Mouse (Mus musculus): ENCODE measurements around the gene Evi5. TPM values are rescaled to one million over a fixed set of nuclear protein-coding genes. Genes with fewer than 3 reads are reported as not detected.

Evi5 gene
- polyA plus RNA-seq, 1 experiment from 2014 or later = 43.4 TPM

DNA sequence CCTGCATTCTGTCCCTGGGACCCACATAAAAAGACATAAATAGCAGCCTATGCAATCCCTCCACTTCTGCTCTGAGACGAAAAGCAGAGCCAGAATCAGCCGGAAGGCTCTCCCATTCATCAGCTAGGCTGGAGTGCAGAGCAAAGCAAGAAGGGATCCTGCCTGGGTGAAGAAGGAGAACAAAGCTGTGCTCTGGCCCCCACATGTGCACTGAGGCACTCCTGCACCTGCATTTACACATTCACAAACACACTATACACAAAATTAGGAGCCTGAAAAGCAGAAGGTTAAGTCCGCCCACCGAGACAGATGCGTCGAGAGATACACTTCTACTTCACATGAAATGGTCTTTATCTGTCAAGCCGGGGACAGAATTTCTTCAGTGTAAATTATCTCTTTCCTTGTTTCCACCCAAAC lies 1.0 kb downstream of the Evi5 start:
- DNase-seq (ENCODE audit: low read depth, low spot score) (no peak), ATAC-seq (no peak)
- H3K27me3 ChIP-seq = peaks cover 6% of the 10 kb centered on the region
- in situ Hi-C loops (cut with MboI; ENCODE audit: low pct_unique_long_range_greater_than_20kb) = no loop called here
- no peak for TF ChIP-seq CTCF (IDR thresholded peaks at IDR 0.05)
- ChIA-PET CTCF (no interaction called here), POLR2A (interaction anchor here (0.8 to 1.9 kb wide), 2 partner anchors 24 to 119 kb away, joined by 3 to 5 read pairs; no protein-coding TSS in a partner anchor)

DNA sequence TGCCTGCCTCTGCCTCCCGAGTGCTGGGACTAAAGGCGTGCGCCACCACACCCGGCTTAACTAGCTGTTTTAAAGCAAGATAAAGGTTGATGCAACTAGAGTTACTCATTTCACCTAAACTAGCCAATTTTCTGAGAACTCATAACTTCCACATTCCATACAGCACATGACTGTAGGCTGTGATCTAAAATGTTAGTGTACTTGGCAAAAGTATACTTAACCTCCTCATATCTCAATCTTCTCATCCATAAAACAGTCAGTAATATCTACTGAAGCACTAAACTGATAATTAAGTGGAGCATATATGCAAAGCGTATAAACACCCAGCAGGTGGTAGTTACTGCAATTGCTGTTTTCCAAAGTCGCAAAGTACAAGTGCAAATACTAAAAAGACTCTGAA lies 1.6 kb downstream of the Evi5 start:
- ATAC-seq = no peak

DNA sequence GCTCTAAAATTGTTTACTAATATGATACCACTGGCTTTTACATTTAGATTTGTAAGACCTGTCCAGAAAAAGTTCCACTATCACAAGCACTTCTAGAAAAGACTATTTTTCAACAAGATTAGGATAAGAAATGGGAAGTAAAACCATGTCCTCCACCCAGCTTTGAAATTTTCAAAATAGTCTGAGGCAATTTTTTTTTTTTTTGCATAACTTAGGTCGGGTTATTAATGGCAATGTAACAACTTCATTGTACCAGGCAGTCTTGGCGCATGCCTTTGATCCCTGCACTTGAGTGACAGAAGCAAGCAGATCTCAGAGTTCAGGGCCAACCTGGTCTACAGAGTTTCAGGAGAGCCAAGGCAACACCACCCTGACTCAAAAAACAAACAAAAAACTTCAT lies 5.2 kb downstream of the Evi5 start:
- TF ChIP-seq CTCF (IDR thresholded peaks at IDR 0.05) = no peak
- H3K27me3 ChIP-seq = peaks cover 6% of the 10 kb centered on the region
- ChIA-PET POLR2A (interaction anchor here (0.7 kb wide), 2 partner anchors 32 to 36 kb away, joined by 3 to 6 read pairs; no protein-coding TSS in a partner anchor), CTCF (no interaction called here)
- ATAC-seq (no peak), DNase-seq (ENCODE audit: low read depth, low spot score) (no peak)
- in situ Hi-C loops (cut with MboI; ENCODE audit: low pct_unique_long_range_greater_than_20kb) = no loop called here

More for the DNA sequence above, 1.6 kb downstream of the Evi5 start:
- TF ChIP-seq CTCF (IDR thresholded peaks at IDR 0.05) = no peak
- peaks cover 6% of the 10 kb centered on the region for H3K27me3 ChIP-seq
- POLR2A ChIA-PET = interaction anchor here (0.8 kb wide), 1 partner anchor 119 kb away, joined by 3 read pairs; no protein-coding TSS in a partner anchor
- CTCF ChIA-PET = interaction anchor here (1.4 kb wide), 1 partner anchor 29 kb away, joined by 3 read pairs; no protein-coding TSS in a partner anchor
- DNase-seq (ENCODE audit: low read depth, low spot score) = no peak
- in situ Hi-C loops (cut with MboI; ENCODE audit: low pct_unique_long_range_greater_than_20kb) = no loop called here

DNA sequence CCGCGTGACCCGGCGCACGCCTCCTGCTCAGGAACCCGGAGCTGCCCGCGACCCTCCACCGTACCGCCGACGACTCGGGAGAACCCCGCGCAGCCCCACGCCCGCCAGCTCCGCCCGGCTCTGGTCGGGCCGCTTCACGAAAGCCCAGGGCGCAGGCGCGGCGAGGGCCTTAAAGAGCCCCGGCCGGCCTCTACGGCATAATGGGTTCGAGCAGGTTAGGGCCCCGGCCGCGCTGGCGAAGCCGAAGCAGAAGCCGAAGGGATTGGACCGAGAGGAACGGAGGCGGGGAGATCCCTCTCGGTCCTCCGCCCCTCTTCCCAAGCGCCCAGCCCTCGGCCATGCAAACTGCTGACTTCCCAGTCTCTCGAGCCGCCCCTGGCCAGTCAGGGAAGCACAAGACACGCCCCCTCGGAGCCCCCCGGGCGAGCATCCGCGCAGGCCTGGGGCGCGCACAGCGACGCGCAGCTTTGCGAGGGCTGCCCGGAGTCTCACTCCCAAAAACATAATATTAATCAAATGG lies 5.9 kb downstream of the Evi5 start:
- peaks cover 6% of the 10 kb centered on the region for H3K27me3 ChIP-seq
- CTCF ChIA-PET = no interaction called here
- POLR2A ChIA-PET = interaction anchor here (0.7 kb wide), 2 partner anchors 31 to 35 kb away, joined by 3 to 6 read pairs; no protein-coding TSS in a partner anchor
- DNase-seq (ENCODE audit: low read depth, low spot score) (peak; percentile 64), ATAC-seq (peak; percentile 100)
- TF ChIP-seq CTCF (IDR thresholded peaks at IDR 0.05) = no peak
- in situ Hi-C loops (cut with MboI; ENCODE audit: low pct_unique_long_range_greater_than_20kb) = no loop called here

DNA sequence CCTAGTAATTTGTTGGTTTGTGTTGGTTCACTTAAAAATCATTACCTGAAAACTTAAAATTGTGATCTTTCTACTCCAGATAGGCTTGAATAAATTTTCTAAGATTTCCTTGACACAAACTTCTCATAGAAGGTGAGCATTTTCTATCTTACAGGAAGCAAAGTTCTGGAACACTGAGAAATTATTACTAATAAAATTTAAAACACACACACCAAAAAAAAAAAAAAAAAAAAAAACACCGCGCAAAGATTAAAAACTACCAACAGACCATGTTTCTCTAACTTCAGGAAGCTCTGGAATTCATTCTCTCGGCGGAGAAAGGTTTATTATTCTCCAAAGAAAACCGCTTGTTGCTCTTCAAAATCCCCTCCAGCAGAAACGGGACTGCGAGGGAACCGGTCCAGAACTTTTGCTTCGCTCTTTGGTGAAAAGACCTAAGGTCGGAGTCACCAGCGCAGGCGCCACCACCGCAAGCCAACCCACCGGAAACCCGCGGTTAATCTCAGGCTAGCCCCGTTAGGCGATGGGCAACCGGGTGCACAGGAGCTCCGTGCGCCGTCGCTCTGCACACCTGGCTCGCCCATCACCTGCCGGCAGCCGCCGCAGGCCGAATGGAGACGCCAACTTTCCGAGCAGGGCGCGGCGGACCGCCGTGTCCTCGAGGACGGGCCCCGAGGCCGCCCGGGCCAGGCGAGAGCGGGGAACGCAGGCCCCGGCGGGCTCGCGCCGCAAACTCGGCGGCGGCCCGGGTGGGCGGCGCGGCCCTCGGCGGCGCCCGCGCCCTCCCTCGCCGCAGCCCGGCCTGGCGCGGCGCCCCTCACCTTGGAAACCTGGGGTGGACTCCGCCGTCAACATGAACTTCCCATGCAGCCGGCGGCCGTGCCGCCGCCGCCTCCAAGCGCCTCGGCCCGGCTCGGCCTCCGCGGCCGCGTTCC lies 6.7 kb downstream of the Evi5 start:
- peaks cover 6% of the 10 kb centered on the region for H3K27me3 ChIP-seq
- CTCF ChIA-PET = no interaction called here
- ATAC-seq (peak; percentile 55), DNase-seq (ENCODE audit: low read depth, low spot score) (no peak)
- no peak for TF ChIP-seq CTCF (IDR thresholded peaks at IDR 0.05)
- POLR2A ChIA-PET = interaction anchor here (0.6 kb wide), 1 partner anchor 973 kb away, joined by 3 read pairs; no protein-coding TSS in a partner anchor
- in situ Hi-C loops (cut with MboI; ENCODE audit: low pct_unique_long_range_greater_than_20kb) = no loop called here

DNA sequence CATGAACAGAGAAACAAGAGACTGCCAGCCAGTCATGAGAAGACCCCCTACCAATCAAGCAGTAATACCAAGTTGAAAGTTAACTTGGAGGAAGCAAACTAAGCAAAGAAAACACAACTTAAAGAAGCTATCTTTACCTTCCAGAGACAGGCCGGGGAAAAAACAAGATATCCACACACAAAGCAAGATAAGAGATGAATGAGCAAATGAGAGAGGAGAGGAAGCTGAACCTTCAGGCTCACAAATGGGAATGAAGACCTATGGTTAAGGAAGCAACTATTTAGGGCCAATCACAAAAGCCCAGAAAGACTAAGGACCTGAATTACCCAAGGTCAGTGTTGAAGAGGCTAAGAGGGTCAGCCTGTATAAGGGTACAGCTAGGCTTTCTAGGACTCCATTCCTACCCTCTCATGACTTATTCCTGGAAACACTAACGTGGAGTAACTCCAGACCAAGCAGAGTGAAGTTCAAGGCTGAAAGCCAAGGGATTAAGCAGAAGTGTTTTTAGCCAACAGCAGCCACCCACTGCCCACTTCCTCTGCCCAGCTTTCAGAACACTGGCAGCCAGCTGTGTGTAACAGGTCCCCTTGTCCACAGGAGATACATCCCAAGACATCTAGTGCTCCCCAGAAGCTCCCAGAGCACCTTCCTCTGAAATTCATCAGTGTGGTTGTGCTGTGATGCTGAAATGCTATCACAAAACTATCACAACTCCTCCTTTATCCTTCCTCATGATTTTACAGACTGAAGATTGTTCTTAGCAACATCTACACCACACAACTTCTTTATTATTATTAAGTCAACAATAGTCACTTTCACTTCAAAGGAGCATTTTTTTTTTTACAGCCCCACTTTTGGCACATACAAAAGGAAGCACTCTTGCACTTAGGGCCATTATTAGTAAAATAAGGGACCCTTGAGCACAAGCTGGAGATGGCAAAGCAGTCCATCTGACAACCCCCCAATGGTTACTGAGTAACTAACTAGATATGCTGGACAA lies 8.5 kb downstream of the Evi5 start:
- ChIA-PET POLR2A (no interaction called here), CTCF (interaction anchor here (1.0 to 2.0 kb wide), 2 partner anchors 41 to 60 kb away, joined by 3 to 4 read pairs; no protein-coding TSS in a partner anchor)
- TF ChIP-seq CTCF (IDR thresholded peaks at IDR 0.05) = no peak
- no peak for DNase-seq (ENCODE audit: low read depth, low spot score)
- no peak for ATAC-seq
- in situ Hi-C loops (cut with MboI; ENCODE audit: low pct_unique_long_range_greater_than_20kb) = no loop called here
- H3K27me3 ChIP-seq = peaks cover 6% of the 10 kb centered on the region

DNA sequence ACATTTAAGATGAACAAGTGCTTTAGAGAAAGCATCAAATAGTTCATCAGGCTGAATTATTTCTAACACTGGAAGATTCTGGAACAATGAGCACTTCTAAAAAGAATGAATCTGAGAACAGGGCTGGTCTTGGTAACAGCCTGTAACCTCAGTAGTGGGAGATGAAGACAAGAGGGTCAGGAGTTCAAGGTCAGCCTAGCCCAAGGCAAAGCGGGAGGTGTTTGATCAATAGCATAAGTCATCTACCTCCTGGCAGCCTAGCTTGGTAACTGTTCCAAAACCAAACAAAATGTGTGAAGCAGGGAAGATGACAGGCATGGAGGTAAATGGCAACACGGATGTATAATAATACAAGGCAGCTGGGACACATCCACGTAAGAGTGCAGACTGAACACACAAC lies 10.9 kb downstream of the Evi5 start:
- DNase-seq (ENCODE audit: low read depth, low spot score) = no peak
- no peaks in the 10 kb centered on the region for H3K27me3 ChIP-seq
- TF ChIP-seq CTCF (IDR thresholded peaks at IDR 0.05) = no peak
- POLR2A ChIA-PET = interaction anchor here (1.1 kb wide), 1 partner anchor 15 kb away, joined by 3 read pairs; no protein-coding TSS in a partner anchor
- ATAC-seq = no peak
- CTCF ChIA-PET = interaction anchor here (0.8 kb wide), 1 partner anchor 9 kb away, joined by 4 read pairs; no protein-coding TSS in a partner anchor
- in situ Hi-C loops (cut with MboI; ENCODE audit: low pct_unique_long_range_greater_than_20kb) = no loop called here

DNA sequence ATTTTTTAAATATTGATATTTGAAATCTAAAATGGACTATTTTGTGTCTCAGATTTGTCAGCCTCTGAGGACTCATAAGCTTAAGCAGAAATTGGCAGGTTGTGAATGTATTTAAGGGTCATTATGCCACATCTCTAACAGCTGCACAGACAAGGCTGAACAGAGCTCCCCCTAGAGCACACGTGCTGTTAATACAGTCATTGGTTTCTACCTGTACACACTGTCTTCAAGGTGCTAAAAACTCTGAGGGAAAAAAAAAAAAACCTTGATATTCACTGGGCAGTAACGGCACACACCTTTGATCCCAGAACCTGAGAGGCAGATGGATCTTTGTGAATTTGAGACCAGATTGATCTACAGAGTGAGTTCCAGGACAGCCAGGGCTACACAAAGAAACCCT lies 15.9 kb downstream of the Evi5 start:
- no peak for DNase-seq (ENCODE audit: low read depth, low spot score)
- POLR2A ChIA-PET = no interaction called here
- H3K27me3 ChIP-seq = no peaks in the 10 kb centered on the region
- TF ChIP-seq CTCF (IDR thresholded peaks at IDR 0.05) = peak; percentile 69
- ATAC-seq = no peak
- CTCF ChIA-PET = interaction anchor here (0.9 to 3.3 kb wide), 10 partner anchors 11 to 246 kb away, joined by 3 to 16 read pairs (median 4); no protein-coding TSS in a partner anchor
- in situ Hi-C loops (cut with MboI; ENCODE audit: low pct_unique_long_range_greater_than_20kb) = no loop called here

DNA sequence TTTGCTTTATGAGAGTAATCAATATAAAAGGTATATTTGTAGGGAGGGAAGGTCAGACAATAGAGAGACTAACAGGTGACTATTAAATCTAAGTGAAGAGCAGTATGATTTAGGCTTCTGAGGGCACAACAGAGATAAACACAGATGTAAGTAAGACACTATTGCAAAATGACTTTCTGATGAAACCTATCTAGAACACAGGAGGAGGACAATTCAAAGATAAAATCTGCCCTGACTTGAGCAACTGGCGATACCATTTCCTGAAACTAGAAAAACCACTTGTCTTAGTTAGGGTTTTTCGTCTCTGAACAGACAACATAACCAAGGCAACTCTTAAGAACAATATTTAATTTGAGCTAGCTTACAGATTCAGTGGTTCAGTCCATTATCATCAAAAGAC lies 19.4 kb downstream of the Evi5 start:
- H3K27me3 ChIP-seq = no peaks in the 10 kb centered on the region
- ChIA-PET POLR2A (no interaction called here), CTCF (interaction anchor here (1.4 to 1.5 kb wide), 3 partner anchors 9 to 11 kb away, joined by 3 to 5 read pairs (median 4); no protein-coding TSS in a partner anchor)
- no peak for ATAC-seq
- no peak for DNase-seq (ENCODE audit: low read depth, low spot score)
- in situ Hi-C loops (cut with MboI; ENCODE audit: low pct_unique_long_range_greater_than_20kb) = no loop called here
- TF ChIP-seq CTCF (IDR thresholded peaks at IDR 0.05) = no peak

DNA sequence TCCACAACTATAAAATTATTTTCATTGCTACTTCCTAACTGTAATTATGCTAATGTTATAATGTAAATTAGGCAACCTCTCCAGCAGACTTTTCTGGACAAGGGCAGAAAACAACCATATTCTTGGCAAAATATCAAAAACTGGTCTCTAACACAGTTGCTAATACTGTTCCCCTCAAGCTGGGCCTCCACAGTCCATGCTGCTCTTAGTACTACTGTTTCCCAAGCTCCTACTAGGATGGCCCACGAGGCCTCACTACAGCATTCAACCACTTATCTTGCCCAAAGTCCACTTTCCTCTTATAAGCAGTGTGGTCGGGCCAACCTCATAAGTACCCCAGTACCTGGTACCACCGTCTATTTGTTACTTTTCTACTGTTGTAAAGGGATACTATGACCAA lies 20.4 kb downstream of the Evi5 start:
- no peak for TF ChIP-seq CTCF (IDR thresholded peaks at IDR 0.05)
- no peak for DNase-seq (ENCODE audit: low read depth, low spot score)
- CTCF ChIA-PET = interaction anchor here (1.4 to 1.5 kb wide), 3 partner anchors 8 to 10 kb away, joined by 3 to 5 read pairs (median 4); no protein-coding TSS in a partner anchor

More for the DNA sequence above, 20.4 kb downstream of the Evi5 start:
- no peaks in the 10 kb centered on the region for H3K27me3 ChIP-seq
- POLR2A ChIA-PET = no interaction called here
- no peak for ATAC-seq
- in situ Hi-C loops (cut with MboI; ENCODE audit: low pct_unique_long_range_greater_than_20kb) = no loop called here

Measured in Patski (cell line).